Mouse (Mus musculus): ENCODE measurements at regions not wholly inside any gene's neighbourhood (a gene's known extent, or its start where the extent isn't known, plus 50 kb on each side); places are given as distances from the start of the nearest gene placed in this dataset.

GRCm38 (mm10) chr3:149226723-149227122, 236.4 kb upstream of the Adgrl2 start:
- Histone ChIP-seq H3K9me3 (ENCODE audit: low read length) (no peaks in the 10 kb centered on the region), H3K27me3 (ENCODE audit: insufficient read depth, low read length) (peaks cover 3% of the 10 kb centered on the region; the same call in 1 of the 2 replicates), H3K4me1 (replicated peaks; ENCODE audit: low read depth, low read length) (peaks cover 25% of the 10 kb centered on the region), H3K4me3 (replicated peaks; ENCODE audit: low read length) (no peak overlapping the region), H3K36me3 (ENCODE audit: insufficient read depth, low read length) (no peaks in the 10 kb centered on the region)
- no peak for TF ChIP-seq POU5F1 (IDR thresholded peaks at IDR 0.05; ENCODE audit: borderline replicate concordance, low read length)
- no peak for TF ChIP-seq CTCF (conservative IDR thresholded peaks at IDR 0.05; ENCODE audit: low read length)
- no peak for TF ChIP-seq NANOG (IDR thresholded peaks at IDR 0.05; ENCODE audit: borderline replicate concordance, low read length)

- H3K27me3 ChIP-seq (ENCODE audit: insufficient read depth, low read length): peaks cover 3% of the 10 kb centered on the region; the same call in 1 of the 2 replicates
- no peak overlapping the region for H3K4me3 ChIP-seq (replicated peaks; ENCODE audit: low read length)
- peaks cover 35% of the 10 kb centered on the region for H3K4me1 ChIP-seq (replicated peaks; ENCODE audit: low read depth, low read length)
- TF ChIP-seq NANOG (IDR thresholded peaks at IDR 0.05; ENCODE audit: borderline replicate concordance, low read length): no peak
- no peak for TF ChIP-seq CTCF (conservative IDR thresholded peaks at IDR 0.05; ENCODE audit: low read length)
- TF ChIP-seq POU5F1 (IDR thresholded peaks at IDR 0.05; ENCODE audit: borderline replicate concordance, low read length): no peak
- no peaks in the 10 kb centered on the region for H3K9me3 ChIP-seq (ENCODE audit: low read length)
- H3K36me3 ChIP-seq (ENCODE audit: insufficient read depth, low read length): no peaks in the 10 kb centered on the region
Observed at GRCm38 (mm10) chr3:149225684-149226083, 235.3 kb upstream of the Adgrl2 start.

- H3K36me3 ChIP-seq (ENCODE audit: insufficient read depth, low read length): no peaks in the 10 kb centered on the region
- H3K4me1 ChIP-seq (replicated peaks; ENCODE audit: low read depth, low read length): peaks cover 30% of the 10 kb centered on the region
- no peak for TF ChIP-seq POU5F1 (IDR thresholded peaks at IDR 0.05; ENCODE audit: borderline replicate concordance, low read length)
- H3K9me3 ChIP-seq (ENCODE audit: low read length): no peaks in the 10 kb centered on the region
- H3K4me3 ChIP-seq (replicated peaks; ENCODE audit: low read length): no peak overlapping the region
- H3K27me3 ChIP-seq (ENCODE audit: insufficient read depth, low read length): peaks cover 3% of the 10 kb centered on the region; the same call in 1 of the 2 replicates
Observed at GRCm38 (mm10) chr3:149224271-149224670, 233.9 kb upstream of the Adgrl2 start.

- Histone ChIP-seq H3K4me3 (replicated peaks; ENCODE audit: low read length) (no peak overlapping the region), H3K36me3 (ENCODE audit: insufficient read depth, low read length) (no peaks in the 10 kb centered on the region), H3K4me1 (replicated peaks; ENCODE audit: low read depth, low read length) (peaks cover 35% of the 10 kb centered on the region), H3K9me3 (ENCODE audit: low read length) (no peaks in the 10 kb centered on the region), H3K27me3 (ENCODE audit: insufficient read depth, low read length) (peaks cover 3% of the 10 kb centered on the region; the same call in 1 of the 2 replicates)
- no peak for TF ChIP-seq NANOG (IDR thresholded peaks at IDR 0.05; ENCODE audit: borderline replicate concordance, low read length)
- TF ChIP-seq CTCF (conservative IDR thresholded peaks at IDR 0.05; ENCODE audit: low read length): no peak
- no peak for TF ChIP-seq POU5F1 (IDR thresholded peaks at IDR 0.05; ENCODE audit: borderline replicate concordance, low read length)
Observed at GRCm38 (mm10) chr3:149223776-149224175, 233.4 kb upstream of the Adgrl2 start.

GRCm38 (mm10) chr3:149220958-149221357, 230.6 kb upstream of the Adgrl2 start:
- peaks cover 3% of the 10 kb centered on the region; the same call in 1 of the 2 replicates for H3K27me3 ChIP-seq (ENCODE audit: insufficient read depth, low read length)
- H3K4me1 ChIP-seq (replicated peaks; ENCODE audit: low read depth, low read length): peaks cover 62% of the 10 kb centered on the region
- no peak overlapping the region for H3K4me3 ChIP-seq (replicated peaks; ENCODE audit: low read length)
- no peak for TF ChIP-seq CTCF (conservative IDR thresholded peaks at IDR 0.05; ENCODE audit: low read length)
- H3K9me3 ChIP-seq (ENCODE audit: low read length): no peaks in the 10 kb centered on the region
- no peaks in the 10 kb centered on the region for H3K36me3 ChIP-seq (ENCODE audit: insufficient read depth, low read length)

- peaks cover 67% of the 10 kb centered on the region for H3K4me1 ChIP-seq (replicated peaks; ENCODE audit: low read depth, low read length)
- no peaks in the 10 kb centered on the region for H3K36me3 ChIP-seq (ENCODE audit: insufficient read depth, low read length)
- no peak overlapping the region for H3K4me3 ChIP-seq (replicated peaks; ENCODE audit: low read length)
- H3K9me3 ChIP-seq (ENCODE audit: low read length): no peaks in the 10 kb centered on the region
- TF ChIP-seq NANOG (IDR thresholded peaks at IDR 0.05; ENCODE audit: borderline replicate concordance, low read length) (no peak), CTCF (conservative IDR thresholded peaks at IDR 0.05; ENCODE audit: low read length) (no peak), POU5F1 (IDR thresholded peaks at IDR 0.05; ENCODE audit: borderline replicate concordance, low read length) (no peak)
- peaks cover 3% of the 10 kb centered on the region; the same call in 1 of the 2 replicates for H3K27me3 ChIP-seq (ENCODE audit: insufficient read depth, low read length)
Observed at GRCm38 (mm10) chr3:149220304-149220951, 230.1 kb upstream of the Adgrl2 start.

GRCm38 (mm10) chr3:149219381-149220303, 229.3 kb upstream of the Adgrl2 start:
- Histone ChIP-seq H3K27me3 (ENCODE audit: insufficient read depth, low read length) (peaks cover 3% of the 10 kb centered on the region; the same call in 1 of the 2 replicates), H3K9me3 (ENCODE audit: low read length) (no peaks in the 10 kb centered on the region), H3K4me1 (replicated peaks; ENCODE audit: low read depth, low read length) (peaks cover 75% of the 10 kb centered on the region), H3K4me3 (replicated peaks; ENCODE audit: low read length) (no peak overlapping the region), H3K36me3 (ENCODE audit: insufficient read depth, low read length) (no peaks in the 10 kb centered on the region)
- TF ChIP-seq NANOG (IDR thresholded peaks at IDR 0.05; ENCODE audit: borderline replicate concordance, low read length): peak; percentile 89
- TF ChIP-seq POU5F1 (IDR thresholded peaks at IDR 0.05; ENCODE audit: borderline replicate concordance, low read length): no peak

- TF ChIP-seq CTCF (conservative IDR thresholded peaks at IDR 0.05; ENCODE audit: low read length) (no peak), NANOG (IDR thresholded peaks at IDR 0.05; ENCODE audit: borderline replicate concordance, low read length) (no peak), POU5F1 (IDR thresholded peaks at IDR 0.05; ENCODE audit: borderline replicate concordance, low read length) (no peak)
- Histone ChIP-seq H3K36me3 (ENCODE audit: insufficient read depth, low read length) (no peaks in the 10 kb centered on the region), H3K4me1 (replicated peaks; ENCODE audit: low read depth, low read length) (peaks cover 70% of the 10 kb centered on the region), H3K27me3 (ENCODE audit: insufficient read depth, low read length) (0 out of 2 replicates have a peak, but pooled peaks cover 6% of the 10 kb centered on the region), H3K4me3 (replicated peaks; ENCODE audit: low read length) (no peak overlapping the region), H3K9me3 (ENCODE audit: low read length) (no peaks in the 10 kb centered on the region)
Observed at GRCm38 (mm10) chr3:149217916-149218803, 227.8 kb upstream of the Adgrl2 start.
